Mouse (Mus musculus): Measurements from ENCODE around the gene 1700016C15Rik.

- no peak for TF ChIP-seq CTCF (IDR thresholded peaks at IDR 0.05; ENCODE audit: control insufficient read depth, insufficient read depth, insufficient read length)
- no peak for TF ChIP-seq USF1 (IDR thresholded peaks at IDR 0.05; ENCODE audit: low read depth)
- no peak for TF ChIP-seq CEBPB (IDR thresholded peaks at IDR 0.05; ENCODE audit: low read depth)
- no peak for TF ChIP-seq MYOG (IDR thresholded peaks at IDR 0.05; ENCODE audit: control insufficient read depth, extremely low read depth, insufficient read length)
- TF ChIP-seq MYOD1 (IDR thresholded peaks at IDR 0.05; ENCODE audit: control insufficient read depth, insufficient read length, low read depth) = no peak
- no peak for TF ChIP-seq MAX (IDR thresholded peaks at IDR 0.05)
These were observed 24.4 kb upstream of the 1700016C15Rik start for GRCm38 (mm10) chr1:177705204-177705603.

Data from C2C12 (cell line).